Mouse (Mus musculus) thymus, adult 2 months (tissue): ENCODE data around the gene Pced1b.

Experiments used
- CTCF ChIP-seq: fragments of 200-500 bp; IDR thresholded peaks from 2 replicates; pipeline ENCODE4 v1.5.1; 2012; ENCODE audit warnings: mild to moderate bottlenecking, control low read depth, low read length, moderate library complexity, borderline replicate concordance; ENCODE audit not compliant: control insufficient read depth, poor library complexity, insufficient read depth; ENCODE audit errors: extremely low read depth
- POLR2A ChIP-seq: fragments of 200-500 bp; IDR thresholded peaks from 2 replicates; pipeline ENCODE4 v1.6.1; 2012; ENCODE audit warnings: mild to moderate bottlenecking, low read length, control low read depth, moderate library complexity; ENCODE audit not compliant: control insufficient read depth, poor library complexity, insufficient read depth; ENCODE audit errors: extremely low read depth

DNA sequence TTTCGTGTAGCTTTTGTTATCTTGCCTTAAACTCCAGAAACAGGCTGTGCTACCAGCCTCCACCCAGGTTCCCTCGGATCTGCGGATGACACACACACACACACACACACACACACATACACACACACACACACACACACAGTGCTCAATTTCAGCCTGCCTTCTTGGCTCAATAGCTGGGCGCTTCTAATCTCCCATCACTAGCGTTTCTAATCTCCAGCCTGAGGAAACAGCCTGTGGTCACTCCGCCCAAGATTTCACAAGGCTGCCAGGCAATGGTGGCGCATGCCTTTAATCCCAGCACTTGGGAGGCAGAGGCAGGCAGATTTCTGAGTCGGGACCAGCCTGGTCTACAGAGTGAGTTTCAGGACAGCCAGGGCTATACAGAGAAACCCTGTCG lies 98.2 kb downstream of the Pced1b start:
- TF ChIP-seq POLR2A (no peak), CTCF (no peak)
